Mouse (Mus musculus) pancreas, adult 10 weeks (tissue): ENCODE results near the gene Alox12e. TPM values are rescaled to one million over a fixed set of nuclear protein-coding genes. Genes with fewer than 3 reads are reported as not detected.

ENCODE experiments used
- polyA plus RNA-seq: library from polyadenylated mRNA; stranded (reverse); fragments of 350-450 nt; fragmentation: Illumina TruSeq; extraction: RNeasy Lipid Tissue Mini Kit (QIAGEN cat#74804); gene quantifications from one replicate; pipeline ENCODE4 v1.2.3, GENCODE M21; 2015; ENCODE audit warnings: low read depth, low replicate concordance; ENCODE audit not compliant: insufficient read depth

The Alox12e gene
- not detected for polyA plus RNA-seq

GRCm38 (mm10) chr11:70322528-70322927 lies at the start of gene Alox12e:
Alox12e (minus strand) TSS chr11:70322628.

GRCm38 (mm10) chr11:70351868-70352267 lies 29.4 kb upstream of the Alox12e start, which contains the start of gene Alox15:
Alox15 (minus strand) TSS chr11:70352031.

Other genes with a start within 250 kb of the Alox12e start
- gene Asgr2, start 230.0 kb downstream of the Alox12e start, polyA plus RNA-seq, result not detected
- gene Mgl2, start 192.3 kb downstream of the Alox12e start, polyA plus RNA-seq, result 8.1 TPM
- 6.6 TPM for gene Clec10a, start 166.4 kb downstream of the Alox12e start, polyA plus RNA-seq
- gene Slc16a11, start 109.9 kb downstream of the Alox12e start, polyA plus RNA-seq, result 1.8 TPM
- 1.4 TPM for gene Slc16a13, start 101.6 kb downstream of the Alox12e start, polyA plus RNA-seq
- gene Bcl6b, start 92.8 kb downstream of the Alox12e start, polyA plus RNA-seq, result 3.7 TPM
- gene 0610010K14Rik, start 84.7 kb downstream of the Alox12e start, polyA plus RNA-seq, result 18.4 TPM
- 8.0 TPM for gene Gm21988, start 82.8 kb downstream of the Alox12e start, polyA plus RNA-seq
- gene Rnasek, start 82.8 kb downstream of the Alox12e start, polyA plus RNA-seq, result 80.2 TPM
- 3.0 TPM for gene Alox12, start 67.3 kb downstream of the Alox12e start, polyA plus RNA-seq
- gene Alox15, start 29.4 kb upstream of the Alox12e start, polyA plus RNA-seq, result 2.8 TPM
- 4.6 TPM for gene Pelp1, start 87.4 kb upstream of the Alox12e start, polyA plus RNA-seq
- gene Arrb2, start 110.0 kb upstream of the Alox12e start, polyA plus RNA-seq, result 29.3 TPM
- 6.4 TPM for gene Med11, start 129.3 kb upstream of the Alox12e start, polyA plus RNA-seq
- 0.70 TPM for gene Zmynd15, start 136.8 kb upstream of the Alox12e start, polyA plus RNA-seq
- gene Cxcl16, start 137.4 kb upstream of the Alox12e start, polyA plus RNA-seq, result 4.3 TPM
- gene Tm4sf5, start 182.6 kb upstream of the Alox12e start, polyA plus RNA-seq, result 0.89 TPM
- gene Vmo1, start 192.0 kb upstream of the Alox12e start, polyA plus RNA-seq, result not detected
- gene Gltpd2, start 196.6 kb upstream of the Alox12e start, polyA plus RNA-seq, result not detected
- 69.1 TPM for gene Psmb6, start 202.7 kb upstream of the Alox12e start, polyA plus RNA-seq
- gene Gm40193, start 210.3 kb upstream of the Alox12e start, polyA plus RNA-seq, result not detected
- 6.0 TPM for gene Pld2, start 217.4 kb upstream of the Alox12e start, polyA plus RNA-seq
- gene Mink1, start 240.3 kb upstream of the Alox12e start, polyA plus RNA-seq, result 17.6 TPM